Mouse (Mus musculus) layer of hippocampus, postnatal 36 days (tissue): ENCODE measurements around the gene Lrrc51. TPM values are rescaled to one million over a fixed set of nuclear protein-coding genes. Genes with fewer than 3 reads are reported as not detected.

Experiments
- DNase-seq, 2 experiments: peaks; one replicate each; pipeline ENCODE4 v3.0.0; 2022
- microRNA-seq, 2 experiments: library from miRNA; unstranded; fragments of <30 nt; microRNA quantifications; one replicate each; pipeline ENCODE4 v1.2.0; 2021
- total RNA-seq, 2 experiments: library from RNA; stranded (reverse); gene quantifications; 2 replicates each; pipeline ENCODE4 v1.2.3; 2021

Lrrc51 gene
- total RNA-seq, 2 experiments from 2014 or later, result 4.8 to 5.7 TPM

DNA sequence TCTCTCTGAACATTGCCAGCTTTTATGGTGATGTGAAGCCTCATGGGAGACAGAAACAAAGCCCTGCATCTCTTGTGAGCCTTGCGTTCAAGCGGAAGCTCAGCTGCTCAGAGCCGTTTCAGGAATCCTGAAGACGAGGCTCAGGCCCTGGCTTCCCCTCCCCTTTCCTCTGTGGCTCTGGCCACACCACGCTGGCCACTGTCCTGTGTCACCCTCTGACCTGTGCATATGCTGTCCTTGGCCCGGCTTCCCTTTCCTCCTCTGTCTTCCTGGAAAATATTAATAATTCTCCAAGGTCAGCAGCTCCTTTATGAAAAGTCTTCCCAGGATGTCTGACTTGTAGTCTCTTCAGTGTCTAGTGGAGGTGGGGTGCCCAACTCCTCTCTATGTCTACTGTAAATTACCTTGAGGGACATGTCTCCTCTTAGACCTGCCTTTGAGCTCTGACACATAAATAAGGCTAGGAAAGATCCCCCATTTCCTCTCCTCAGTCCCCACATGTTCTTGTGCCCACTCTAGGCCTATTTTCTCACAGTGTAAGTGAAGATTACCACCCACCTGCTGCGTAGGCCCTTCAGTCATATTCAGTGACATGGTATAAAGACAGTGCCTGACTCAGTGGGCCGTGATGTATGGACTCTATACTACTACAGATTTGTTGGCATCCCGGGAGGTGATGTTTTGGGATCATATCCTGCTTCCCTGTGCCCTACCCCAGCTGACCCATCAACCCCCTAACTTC is 51.1 kb downstream of the Lrrc51 start:
- no peak for DNase-seq

DNA sequence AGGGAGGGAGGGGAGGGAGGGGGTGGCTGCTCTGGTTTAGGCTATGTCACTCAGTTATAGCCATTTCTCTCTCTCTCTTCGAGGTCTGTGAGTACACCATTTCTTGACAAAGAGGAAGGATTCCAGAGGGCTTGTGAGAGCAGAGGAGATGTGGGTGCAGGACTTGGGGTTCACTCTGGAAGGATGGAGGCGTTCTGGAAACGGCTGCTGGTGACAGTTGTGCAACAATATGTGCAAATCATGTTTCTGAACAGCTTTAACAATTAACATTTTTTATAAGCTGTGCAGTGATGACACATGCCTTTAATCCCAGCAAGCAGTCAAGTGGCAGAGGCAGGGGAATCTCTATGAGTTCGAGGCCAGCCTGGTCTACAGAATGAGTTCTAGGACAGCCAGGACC is 52.8 kb downstream of the Lrrc51 start:
- DNase-seq, result peak; percentile 40 to 42

DNA sequence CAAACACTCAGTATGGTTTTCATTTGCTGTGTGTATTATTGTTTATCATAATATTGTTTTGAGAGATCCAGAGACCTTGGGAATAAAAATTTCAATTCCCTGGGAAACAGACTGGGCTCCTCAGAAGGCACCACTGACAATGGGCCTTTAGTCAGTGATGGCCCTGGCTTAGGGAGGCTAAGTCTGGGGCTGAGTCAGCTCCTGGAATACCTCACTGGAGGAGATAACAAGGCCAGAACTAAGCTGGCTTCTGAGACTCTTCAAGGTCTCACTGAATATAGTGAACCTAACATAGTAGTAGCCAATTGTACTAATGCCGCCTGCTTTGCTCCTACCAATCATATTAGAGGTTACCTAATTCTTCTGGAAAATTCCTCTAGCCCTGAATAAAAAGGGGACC is 57.7 kb downstream of the Lrrc51 start:
- DNase-seq, result no peak

DNA sequence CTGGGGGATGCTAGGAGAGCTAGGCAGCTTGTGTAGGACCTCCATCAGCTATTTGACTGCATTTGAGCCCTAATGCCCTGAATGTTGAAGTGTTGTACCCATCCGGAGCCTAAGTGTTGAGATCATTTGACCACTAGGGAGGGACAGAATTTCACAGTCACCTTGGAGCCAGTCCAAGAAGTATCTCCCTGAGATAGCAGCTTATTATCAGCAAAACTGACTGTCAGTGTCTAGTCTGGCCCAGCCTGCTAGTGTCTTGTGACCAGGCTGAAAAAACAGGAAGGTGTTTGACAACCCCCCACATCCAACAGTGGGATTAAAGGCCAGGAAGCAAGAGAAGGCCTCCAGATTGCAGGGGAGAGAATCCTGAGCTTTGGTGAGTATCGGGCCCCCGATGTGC is 62.4 kb downstream of the Lrrc51 start:
- no peak for DNase-seq

DNA sequence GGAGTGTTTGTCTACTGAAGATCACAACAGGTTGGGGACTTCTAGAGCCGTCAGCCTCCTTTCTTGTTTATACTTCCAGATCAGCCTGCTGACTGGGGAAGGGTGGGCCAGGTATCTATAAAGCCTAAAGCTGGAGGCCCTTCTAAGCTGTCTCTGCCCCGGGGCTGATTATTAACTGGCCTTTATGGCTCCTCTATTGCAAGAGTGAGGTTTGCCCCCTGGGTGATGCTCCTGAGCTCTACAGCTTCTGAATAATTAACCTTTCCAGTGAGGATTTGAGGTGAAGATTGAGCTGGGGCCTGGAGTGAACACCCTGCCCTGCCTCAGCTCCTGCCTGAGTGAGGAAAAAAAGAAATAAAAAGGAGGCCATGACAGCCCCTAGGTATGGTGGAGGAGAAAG is 63.1 kb downstream of the Lrrc51 start, which contains the start of gene Folr1:
Folr1 (minus strand) TSS at position 160 of the 400 bp plus-strand sequence.
- DNase-seq, result no peak

DNA sequence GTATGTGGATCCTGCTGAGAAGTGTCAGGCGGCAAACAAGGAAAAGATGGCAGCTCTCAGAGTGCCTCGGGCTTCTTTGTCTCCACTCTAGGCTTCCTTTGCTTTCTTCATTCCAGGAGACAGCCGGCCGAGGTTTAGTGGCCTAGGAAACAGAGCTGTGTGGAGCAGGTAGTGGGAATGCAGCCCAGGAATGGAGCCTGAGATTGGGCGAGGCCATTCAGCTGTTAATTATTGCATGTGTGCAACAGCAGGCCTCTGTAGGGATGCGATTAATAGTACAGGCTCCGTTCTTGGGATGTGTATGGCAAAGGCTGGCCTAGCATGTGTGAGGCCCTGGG is 64.6 kb downstream of the Lrrc51 start:
- DNase-seq, result no peak

DNA sequence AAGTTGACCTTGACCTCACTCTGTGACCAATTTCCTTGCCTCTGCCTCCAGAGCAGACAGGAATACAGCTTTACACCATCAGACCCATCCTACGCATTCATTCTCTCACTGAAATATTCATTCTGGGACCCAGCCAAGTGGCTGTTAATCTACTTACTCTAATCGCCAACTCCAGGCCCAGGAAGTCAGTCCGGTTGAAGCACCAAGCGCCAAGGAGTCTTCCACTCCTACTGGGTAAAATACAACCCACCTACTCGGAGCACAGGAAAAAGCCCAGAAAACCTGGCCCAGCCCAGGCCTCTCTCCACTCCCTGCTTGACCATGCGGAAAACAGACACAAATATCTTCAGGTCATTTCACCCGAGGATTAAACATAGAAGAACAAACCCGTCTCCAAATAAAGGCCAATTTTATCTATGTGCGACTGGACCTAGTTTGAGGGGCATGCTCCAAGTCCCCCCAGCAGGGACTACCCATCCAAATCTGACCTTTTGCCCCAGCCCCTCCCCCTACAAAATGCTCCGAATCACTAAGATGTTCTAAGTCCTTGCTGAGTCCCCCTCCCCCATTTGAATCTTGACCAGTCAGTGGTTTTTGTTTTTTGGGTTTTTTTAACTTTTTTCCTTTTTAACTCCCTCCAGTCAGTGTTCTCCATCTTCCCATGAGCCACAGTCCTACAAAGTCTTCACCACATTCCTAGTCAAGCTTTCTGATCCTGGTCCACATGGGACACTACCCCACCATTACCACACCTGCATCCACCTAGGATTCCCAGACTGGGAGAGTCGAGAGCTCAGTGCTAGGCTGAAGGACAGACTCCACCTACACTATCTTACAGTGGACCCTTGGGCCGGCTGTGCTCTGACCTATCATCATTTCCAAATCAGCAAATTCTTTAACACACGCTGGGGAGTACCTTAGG is 65.2 kb downstream of the Lrrc51 start:
- no peak for DNase-seq

DNA sequence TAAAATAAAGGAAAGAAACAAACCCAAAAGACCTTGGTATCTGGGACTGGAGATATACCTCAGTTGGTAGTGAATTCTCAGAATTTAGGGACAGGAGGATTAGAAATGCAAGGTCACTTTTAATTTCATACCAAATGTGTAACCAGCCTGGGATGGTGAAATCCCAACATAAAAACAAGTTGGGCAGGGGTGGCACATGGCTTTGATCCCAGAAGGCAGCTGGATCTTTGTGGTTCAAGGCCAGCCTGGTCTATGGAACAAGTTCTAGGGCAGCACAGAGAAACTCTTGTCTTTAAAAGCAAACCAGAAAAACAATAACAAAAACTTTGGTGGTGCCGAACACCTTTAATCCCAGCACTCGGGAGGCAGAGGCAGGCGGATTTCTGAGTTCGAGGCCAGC is 66.2 kb downstream of the Lrrc51 start:
- no peak for DNase-seq

DNA sequence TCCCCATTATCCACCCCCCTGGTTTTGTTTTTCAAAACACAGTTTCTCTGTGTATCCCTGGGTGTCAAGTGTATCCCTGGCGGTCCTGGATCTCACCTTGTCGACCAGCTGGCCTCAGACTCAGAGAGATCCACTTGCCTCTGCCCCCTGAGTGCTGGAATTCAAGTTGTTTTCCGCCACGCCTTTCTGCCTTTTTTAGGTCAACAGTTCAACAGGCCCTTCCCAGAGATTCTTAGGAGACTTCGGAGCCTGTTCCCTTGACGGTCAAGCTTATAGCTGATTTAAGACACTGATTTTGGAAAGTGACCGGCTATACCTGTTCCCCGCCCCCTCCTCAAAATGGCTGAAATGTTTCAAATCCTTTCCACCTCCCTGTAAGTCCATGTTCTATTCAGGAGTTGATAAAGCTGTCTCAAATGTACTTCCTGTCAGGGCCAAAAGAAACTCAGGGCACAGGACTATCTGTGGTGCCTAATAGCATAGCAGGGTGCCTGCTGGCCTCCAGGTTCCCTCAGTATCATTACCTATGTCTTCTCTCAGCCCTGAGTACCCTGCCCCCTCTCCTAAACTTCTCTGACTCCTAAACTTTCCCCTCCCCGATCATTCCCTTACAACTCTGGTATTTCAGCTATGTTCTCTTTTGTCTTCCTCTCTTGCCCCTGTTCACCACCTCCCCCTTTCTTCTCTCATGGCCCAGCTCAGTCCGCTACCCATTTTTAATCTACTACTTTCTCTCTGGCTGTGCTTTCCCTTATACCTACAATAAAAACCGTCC is 67.0 kb downstream of the Lrrc51 start:
- no peak for DNase-seq

DNA sequence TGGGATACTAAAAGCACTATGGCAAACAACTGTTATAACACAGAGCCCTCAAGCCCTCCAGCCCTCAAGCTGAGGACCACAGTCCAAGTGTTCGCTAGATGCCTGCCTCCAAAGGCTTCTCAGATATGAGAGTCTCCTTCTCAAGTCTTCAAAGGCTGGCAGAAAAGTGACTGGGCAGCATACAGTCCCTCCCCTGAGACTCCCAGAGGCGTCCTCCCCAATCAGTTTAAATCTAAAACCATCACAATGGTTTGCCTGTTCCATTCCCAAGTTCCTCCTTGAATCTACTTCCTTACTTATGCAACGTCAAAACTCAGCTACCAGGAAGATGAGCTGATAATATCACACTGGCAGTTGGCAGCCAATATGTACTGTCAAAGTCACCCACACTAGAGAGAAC is 70.3 kb downstream of the Lrrc51 start, which contains the start of gene Anapc15:
Anapc15 (plus strand) TSS at position 301 of the 400 bp plus-strand sequence.
- no peak for DNase-seq

Small RNA genes within 50 kb of the gene (microRNA-seq; reads per million reads assigned to microRNA genes)
- gene Gm22655, result 0 reads per million in 2 experiments

Other genes with a start within 250 kb of the Lrrc51 start
- gene Phox2a, start 115.6 kb downstream of the Lrrc51 start, total RNA-seq, result not detected
- gene Inppl1, start 95.7 kb downstream of the Lrrc51 start, total RNA-seq, result 10 to 100 TPM; 28.7 to 29.2 TPM
- not detected for gene Folr2, start 76.7 kb downstream of the Lrrc51 start, total RNA-seq
- gene Anapc15, start 70.2 kb downstream of the Lrrc51 start, total RNA-seq, result 10 to 100 TPM; 27.9 to 30.1 TPM
- gene Folr1, start 63.1 kb downstream of the Lrrc51 start, total RNA-seq, result 1 to 10 TPM in 1 of 2 experiments, under 1 TPM in 1; 0.62 to 4.9 TPM
- 10 to 100 TPM; 87.9 to 90.5 TPM for gene Lamtor1, start 28.0 kb downstream of the Lrrc51 start, total RNA-seq
- not detected for gene Tomt, start 27.5 kb downstream of the Lrrc51 start, total RNA-seq
- 100 to 1,000 TPM; 101 to 112 TPM for gene Numa1, start 216 bp upstream of the Lrrc51 start, total RNA-seq
- gene Il18bp, start 84.8 kb upstream of the Lrrc51 start, total RNA-seq, result 10 to 100 TPM in 1 of 2 experiments, 1 to 10 TPM in 1; 7.8 to 11.0 TPM
- 10 to 100 TPM; 39.5 to 51.6 TPM for gene Rnf121, start 131.6 kb upstream of the Lrrc51 start, total RNA-seq
- gene Xndc1, start 131.6 kb upstream of the Lrrc51 start, total RNA-seq, result 10 to 100 TPM; 27.5 to 30.0 TPM
- gene Xntrpc, start 131.8 kb upstream of the Lrrc51 start, total RNA-seq, result 1 to 10 TPM; 2.2 to 2.4 TPM
- 1 to 10 TPM; 1.4 to 2.5 TPM for gene Trpc2, start 149.2 kb upstream of the Lrrc51 start, total RNA-seq
- gene Art1, start 167.8 kb upstream of the Lrrc51 start, total RNA-seq, result not detected
- gene Art5, start 175.6 kb upstream of the Lrrc51 start, total RNA-seq, result not detected
- gene Chrna10, start 182.9 kb upstream of the Lrrc51 start, total RNA-seq, result not detected